Mouse (Mus musculus) small intestine, adult 2 months (tissue): ENCODE results near the gene Cnnm2.

Experiments
- CTCF ChIP-seq: fragments of 200-500 bp; IDR thresholded peaks from 2 replicates; pipeline ENCODE4 v1.5.1; 2012; ENCODE audit warnings: low read depth, mild to moderate bottlenecking, control low read depth, inconsistent platforms, low read length, moderate library complexity, mixed read lengths; ENCODE audit not compliant: insufficient replicate concordance, insufficient read length; ENCODE audit errors: extremely low read depth
- POLR2A ChIP-seq: fragments of 200-500 bp; IDR thresholded peaks from 2 replicates; pipeline ENCODE4 v1.6.1; 2012; ENCODE audit warnings: low read depth, mild to moderate bottlenecking, control low read depth, inconsistent platforms, low read length, moderate library complexity

- no peak for TF ChIP-seq POLR2A
- TF ChIP-seq CTCF: peak; percentile 33; the same call in 1 of the 2 replicates
These were observed 19.8 kb upstream of the Cnnm2 start for GRCm38 (mm10) chr19:46741574-46741973.
